Mouse (Mus musculus): ENCODE measurements around the gene Dnajc14.

DNA sequence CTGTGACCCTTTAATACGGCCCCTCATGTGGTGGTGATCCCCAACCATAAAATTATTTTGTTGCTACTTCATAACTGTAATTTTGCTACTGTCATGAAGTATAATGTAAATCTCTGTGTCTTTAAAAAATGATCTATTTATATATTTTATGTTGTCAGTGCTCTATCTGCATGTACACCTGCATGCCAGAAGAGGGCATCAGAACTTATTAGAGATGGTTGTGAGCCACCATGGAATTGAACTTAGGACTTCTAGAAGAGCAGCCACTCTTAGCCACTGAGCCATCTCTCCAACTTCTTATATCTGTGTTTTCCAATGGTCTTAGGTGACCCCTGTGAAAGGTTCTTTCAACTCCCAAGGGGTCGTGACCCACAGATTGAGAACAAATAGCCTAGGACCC is 31.0 kb upstream of the Dnajc14 start:
- TF ChIP-seq EP300 (IDR thresholded peaks at IDR 0.05; ENCODE audit: insufficient read depth, low read depth, low read length) (no peak), CTCF (IDR thresholded peaks at IDR 0.05) (peak; percentile 72)
